9 mouse cellular contexts compared by ENCODE assay signal in genomic region chr14:32076896-32077575, GRCm38 (mm10). TPM values are rescaled to one million over a fixed set of nuclear protein-coding genes. Genes with fewer than 3 reads are reported as not detected.
DNase-seq lines count a peak whose midpoint lies in the region; ATAC-seq and TF ChIP-seq lines count a peak whose summit lies in the region.
"Had no signal": no experiment of that assay in that cellular context is flagged by ENCODE, and none has a peak within 500 bp of the region (broad histone marks: within the 10 kb centered on the region; RNA-seq: fewer than 3 reads in every experiment).

No protein-coding gene starts in this region.

- WGBS in thymus, adult 2 months: 61% methylated on average over 8 of the region's 8 CpGs
- 6% methylated on average over 8 of the region's 8 CpGs for WGBS in cerebellum, adult 2 months
- 53% methylated on average over 8 of the region's 8 CpGs for WGBS in forebrain, postnatal 0 days
- WGBS in limb, embryonic 10.5 days: 45% methylated on average over 8 of the region's 8 CpGs
- 48% methylated on average over 8 of the region's 8 CpGs for WGBS in midbrain, embryonic 16.5 days

- H3K27me3 ChIP-seq in thymus, adult 2 months (ENCODE audit: control insufficient read depth, insufficient read depth, low read length): no peaks in the 10 kb centered on the region; the same call in 1 of the 2 replicates
- no peaks in the 10 kb centered on the region for H3K27me3 ChIP-seq in cerebellum, adult 2 months (ENCODE audit: control insufficient read depth, insufficient read depth, low read length)
- no peaks in the 10 kb centered on the region for H3K27me3 ChIP-seq in forebrain, postnatal 0 days (ENCODE audit: insufficient read depth, low read length)
- H3K27me3 ChIP-seq in limb, embryonic 10.5 days (ENCODE audit: low read depth, poor library complexity, severe bottlenecking): no peaks in the 10 kb centered on the region
- no peaks in the 10 kb centered on the region for H3K27me3 ChIP-seq in midbrain, embryonic 16.5 days (ENCODE audit: control insufficient read depth, insufficient read depth, low read depth, low read length)
- H3K27me3 ChIP-seq: embryonic facial prominence, embryonic 12.5 days had no signal

- TF ChIP-seq CTCF in thymus, adult 2 months (IDR thresholded peaks at IDR 0.05; ENCODE audit: borderline replicate concordance, control insufficient read depth, extremely low read depth, insufficient read depth, low read length, poor library complexity): peak; percentile 54; the same call in 1 of the 2 replicates
- peak; percentile 99 for TF ChIP-seq CTCF in cerebellum, adult 2 months (IDR thresholded peaks at IDR 0.05; ENCODE audit: borderline replicate concordance, insufficient read depth, low read depth, low read length)
- TF ChIP-seq CTCF in forebrain, postnatal 0 days (IDR thresholded peaks at IDR 0.05; ENCODE audit: low read depth): peak; percentile 94

- no peak overlapping the region for H3K4me3 ChIP-seq in thymus, adult 2 months (ENCODE audit: control insufficient read depth, insufficient read depth, low read length)
- no peak overlapping the region for H3K4me3 ChIP-seq in cerebellum, adult 2 months (replicated peaks; ENCODE audit: insufficient read depth, low read depth, low read length)
- no peak overlapping the region for H3K4me3 ChIP-seq in forebrain, postnatal 0 days (ENCODE audit: low read depth, low read length)
- no peak overlapping the region for H3K4me3 ChIP-seq in limb, embryonic 10.5 days
- H3K4me3 ChIP-seq in midbrain, embryonic 16.5 days (ENCODE audit: low read depth, low read length): no peak overlapping the region
- H3K4me3 ChIP-seq: embryonic facial prominence, embryonic 12.5 days had no signal

- TF ChIP-seq POLR2A in thymus, adult 2 months (IDR thresholded peaks at IDR 0.05; ENCODE audit: control insufficient read depth, extremely low read depth, insufficient read depth, low read length, poor library complexity): no peak
- TF ChIP-seq POLR2A in cerebellum, adult 2 months (IDR thresholded peaks at IDR 0.05; ENCODE audit: borderline replicate concordance, insufficient read depth, low read length): no peak

- peak; percentile 79 for ATAC-seq in forebrain, postnatal 0 days
- peak; percentile 63 for ATAC-seq in inflammation-experienced regulatory T-cells, adult 6 months
- ATAC-seq in midbrain, embryonic 16.5 days: peak; percentile 75

- peak; percentile 40 for DNase-seq in thymus, adult 2 months
- DNase-seq in thymus, adult 18-20 months: no peak
- DNase-seq in cerebellum, adult 2 months: peak; percentile 83 to 88
- peak; percentile 80 for DNase-seq in forebrain, postnatal 0 days
- peak; percentile 86 for DNase-seq in limb, embryonic 10.5 days (ENCODE audit: low spot score)
- DNase-seq in spleen, postnatal 10 days (ENCODE audit: low spot score in 2 of 2): peak; percentile 59 to 77

- peaks cover 1% of the 10 kb centered on the region for H3K36me3 ChIP-seq in thymus, adult 2 months (ENCODE audit: control insufficient read depth, insufficient read depth, low read length)
- H3K36me3 ChIP-seq in forebrain, postnatal 0 days (ENCODE audit: insufficient read depth): peaks cover 10% of the 10 kb centered on the region; the same call in 1 of the 2 replicates
- H3K36me3 ChIP-seq in limb, embryonic 10.5 days: peaks cover 18% of the 10 kb centered on the region
- H3K36me3 ChIP-seq in midbrain, embryonic 16.5 days (ENCODE audit: control insufficient read depth, insufficient read depth, low read length): peaks cover 13% of the 10 kb centered on the region

- no peak overlapping the region for H3K4me2 ChIP-seq in forebrain, postnatal 0 days (ENCODE audit: low read depth)
- H3K4me2 ChIP-seq in midbrain, embryonic 16.5 days (ENCODE audit: low read length): no peak overlapping the region
- H3K4me2 ChIP-seq: embryonic facial prominence, embryonic 12.5 days had no signal

- H3K4me1 ChIP-seq in thymus, adult 2 months (replicated peaks; ENCODE audit: control insufficient read depth, insufficient read depth, low read length): no peaks in the 10 kb centered on the region
- H3K4me1 ChIP-seq in cerebellum, adult 2 months (ENCODE audit: control insufficient read depth, insufficient read depth, low read length): peaks cover 22% of the 10 kb centered on the region
- H3K4me1 ChIP-seq in forebrain, postnatal 0 days (ENCODE audit: insufficient read depth): no peaks in the 10 kb centered on the region
- peaks cover 22% of the 10 kb centered on the region for H3K4me1 ChIP-seq in limb, embryonic 10.5 days
- no peaks in the 10 kb centered on the region for H3K4me1 ChIP-seq in midbrain, embryonic 16.5 days (ENCODE audit: control insufficient read depth, insufficient read depth, low read length)

- H3K9me3 ChIP-seq in forebrain, postnatal 0 days (ENCODE audit: low read length): no peaks in the 10 kb centered on the region
- no peaks in the 10 kb centered on the region for H3K9me3 ChIP-seq in limb, embryonic 10.5 days (replicated peaks)
- no peaks in the 10 kb centered on the region for H3K9me3 ChIP-seq in midbrain, embryonic 16.5 days (replicated peaks; ENCODE audit: control insufficient read depth, low read length, poor library complexity, severe bottlenecking)
- H3K9me3 ChIP-seq: embryonic facial prominence, embryonic 12.5 days had no signal

- no peak overlapping the region for H3K27ac ChIP-seq in thymus, adult 2 months (ENCODE audit: control insufficient read depth, insufficient read depth, low read length)
- peak overlapping the region; percentile 49 for H3K27ac ChIP-seq in cerebellum, adult 2 months (ENCODE audit: insufficient read depth, low read length)
- no peak overlapping the region for H3K27ac ChIP-seq in forebrain, postnatal 0 days (ENCODE audit: low read depth, low read length)
- no peak overlapping the region for H3K27ac ChIP-seq in limb, embryonic 10.5 days
- no peak overlapping the region for H3K27ac ChIP-seq in midbrain, embryonic 16.5 days (ENCODE audit: low read length)
- H3K27ac ChIP-seq: embryonic facial prominence, embryonic 12.5 days had no signal

- no peak overlapping the region for H3K9ac ChIP-seq in forebrain, postnatal 0 days
- no peak overlapping the region for H3K9ac ChIP-seq in midbrain, embryonic 16.5 days (ENCODE audit: low read depth, low read length)
- H3K9ac ChIP-seq: embryonic facial prominence, embryonic 12.5 days had no signal

RNA-seq across cellular contexts. Expression of gene Oxnad1, which starts 8.1 kb away (rescaled TPM):
- polyA plus RNA-seq in thymus, adult 2 months (2012; rRNA removed): 20.3 and 25.3 TPM in 2 replicates
- 25.3 and 31.5 TPM in 2 replicates for polyA plus RNA-seq in cerebellum, adult 2 months (2012; rRNA removed)
- total RNA-seq in forebrain, postnatal 0 days (2014; rRNA removed): 26.2 and 36.5 TPM in 2 replicates
- 16.9 and 22.4 TPM in 2 replicates for polyA plus RNA-seq in forebrain, postnatal 0 days (2015; fragmentation: Nextera tagmentation; extraction: Ambion mirVana)
- polyA plus RNA-seq in inflammation-experienced regulatory T-cells, adult 6 months (2017; shearing (Covaris generic)): 10 to 100 TPM; 10.3 to 29.2 (median 28.4) TPM
- 14.2 and 17.4 TPM in 2 replicates for polyA plus RNA-seq in limb, embryonic 10.5 days (2016; fragmentation: Nextera tagmentation; extraction: Ambion mirVana)
- 18.6 and 19.9 TPM in 2 replicates for polyA plus RNA-seq in midbrain, embryonic 16.5 days (2015; fragmentation: Nextera tagmentation; extraction: Ambion mirVana)

RNA-seq across cellular contexts. Expression of gene Dph3, which starts 8.5 kb away (rescaled TPM):
- polyA plus RNA-seq in thymus, adult 2 months (2012; rRNA removed): 19.2 and 19.5 TPM in 2 replicates
- polyA plus RNA-seq in cerebellum, adult 2 months (2012; rRNA removed): 54.6 and 58.3 TPM in 2 replicates
- 54.3 and 54.7 TPM in 2 replicates for total RNA-seq in forebrain, postnatal 0 days (2014; rRNA removed)
- polyA plus RNA-seq in forebrain, postnatal 0 days (2015; fragmentation: Nextera tagmentation; extraction: Ambion mirVana): 68.0 and 76.4 TPM in 2 replicates
- polyA plus RNA-seq in inflammation-experienced regulatory T-cells, adult 6 months (2017; shearing (Covaris generic)): 10 to 100 TPM; 56.1 to 84.9 (median 71.0) TPM
- polyA plus RNA-seq in limb, embryonic 10.5 days (2016; fragmentation: Nextera tagmentation; extraction: Ambion mirVana): 81.4 and 103 TPM in 2 replicates
- polyA plus RNA-seq in midbrain, embryonic 16.5 days (2015; fragmentation: Nextera tagmentation; extraction: Ambion mirVana): 74.7 and 77.2 TPM in 2 replicates

RNA-seq across cellular contexts. Expression of gene Galnt15, which starts 48.2 kb away (rescaled TPM):
- 1.8 and 2.4 TPM in 2 replicates for polyA plus RNA-seq in thymus, adult 2 months (2012; rRNA removed)
- 14.5 and 16.7 TPM in 2 replicates for polyA plus RNA-seq in cerebellum, adult 2 months (2012; rRNA removed)
- total RNA-seq in forebrain, postnatal 0 days (2014; rRNA removed): 0.92 and 1.8 TPM in 2 replicates
- 0.48 and 0.54 TPM in 2 replicates for polyA plus RNA-seq in forebrain, postnatal 0 days (2015; fragmentation: Nextera tagmentation; extraction: Ambion mirVana)
- polyA plus RNA-seq in inflammation-experienced regulatory T-cells, adult 6 months (2017; shearing (Covaris generic)): not detected
- 0.03 and 0.04 TPM in 2 replicates for polyA plus RNA-seq in limb, embryonic 10.5 days (2016; fragmentation: Nextera tagmentation; extraction: Ambion mirVana)
- 0.45 and 0.52 TPM in 2 replicates for polyA plus RNA-seq in midbrain, embryonic 16.5 days (2015; fragmentation: Nextera tagmentation; extraction: Ambion mirVana)

Comparison
In these comparisons a context has a peak if more than half of its experiments do, and no peak if none do; other contexts are left out.
1. DNase-seq: peak in thymus, adult 2 months (single experiment), cerebellum, adult 2 months (2 of 2), forebrain, postnatal 0 days (single experiment), limb, embryonic 10.5 days (single experiment) and spleen, postnatal 10 days (2 of 2); none in thymus, adult 18-20 months (0 of 2).
2. Peak in every context shown above with its lines, with median percentiles within 50 percentile points of each other: CTCF ChIP-seq and ATAC-seq.